Mouse (Mus musculus) limb, embryonic 14.5 days (tissue): Measurements from ENCODE around the gene Chst11. TPM values are rescaled to one million over a fixed set of nuclear protein-coding genes. Genes with fewer than 3 reads are reported as not detected.

Experiments used
- ATAC-seq: fragments of 200-750 bp; cut with Nextera tagmentation; 2 replicates; pipeline ENCODE4 v1.8.0; 2017; ENCODE audit warnings: low read depth, moderate number of reproducible peaks, moderate TSS enrichment; ENCODE audit not compliant: low FRiP score
- DNase-seq: peaks from one replicate; pipeline ENCODE4 v3.0.0-alpha.2; 2015; ENCODE audit warnings: low spot score
- H3K27ac ChIP-seq: fragments of 300-500 bp; sonication (generic); replicated peaks from 2 replicates; pipeline ENCODE4 v1.5.1; 2014; ENCODE audit warnings: low read depth, mild to moderate bottlenecking, low read length, moderate library complexity, mixed read lengths
- H3K27me3 ChIP-seq: fragments of 300-500 bp; sonication (generic); 2 replicates; pipeline ENCODE4 v1.6.1; 2014; ENCODE audit warnings: low read length, mixed read lengths; ENCODE audit not compliant: control insufficient read depth, insufficient read depth
- H3K36me3 ChIP-seq: fragments of 300-500 bp; sonication (generic); 2 replicates; pipeline ENCODE4 v1.6.1; 2014; ENCODE audit warnings: mild to moderate bottlenecking, low read length, moderate library complexity, mixed read lengths; ENCODE audit not compliant: control insufficient read depth, insufficient read depth
- H3K4me1 ChIP-seq: fragments of 300-500 bp; sonication (generic); 2 replicates; pipeline ENCODE4 v1.6.1; 2014; ENCODE audit warnings: antibody characterized with exemption, low read length, mixed read lengths; ENCODE audit not compliant: control insufficient read depth, insufficient read depth
- H3K4me2 ChIP-seq: fragments of 300-500 bp; sonication (generic); replicated peaks from 2 replicates; pipeline ENCODE4 v1.6.1; 2014; ENCODE audit warnings: low read depth, mild to moderate bottlenecking, low read length, moderate library complexity; ENCODE audit not compliant: severe bottlenecking
- H3K4me3 ChIP-seq: fragments of 300-500 bp; sonication (generic); replicated peaks from 2 replicates; pipeline ENCODE4 v1.5.1; 2014; ENCODE audit warnings: low read length
- H3K9ac ChIP-seq: fragments of 300-500 bp; sonication (generic); 2 replicates; pipeline ENCODE4 v1.6.1; 2014; ENCODE audit warnings: mild to moderate bottlenecking, low read depth, low read length, moderate library complexity; ENCODE audit not compliant: severe bottlenecking
- H3K9me3 ChIP-seq: fragments of 300-500 bp; sonication (generic); 2 replicates; pipeline ENCODE4 v1.6.1; 2016; ENCODE audit warnings: low read length; ENCODE audit not compliant: control insufficient read depth
- POLR2A ChIP-seq: fragments of 200-500 bp; IDR thresholded peaks from 2 replicates; pipeline ENCODE4 v1.8.0; 2012; ENCODE audit warnings: inconsistent platforms, mild to moderate bottlenecking, moderate library complexity, borderline replicate concordance; ENCODE audit not compliant: insufficient read depth, insufficient read length; ENCODE audit errors: extremely low read depth
- WGBS: fragments of 180-500 bp; shearing (Covaris S2); extraction: QIAGEN DNeasy Blood & Tissue Kit; methylation state at CpG from one replicate; pipeline ENCODE4 v1.1.7; 2014; 5-methylcytosine and 5-hydroxymethylcytosine counted together
- polyA plus RNA-seq, 2 experiments: library from polyadenylated mRNA; depleted of rRNA in 1 of 2; stranded (reverse) in 1 of 2; unstranded in 1 of 2; fragments of >200 nt; fragmentation: Nextera tagmentation in 1 of 2; extraction: Ambion mirVana in 1 of 2; gene quantifications; 2 replicates each; pipeline versions ENCODE4 v1.2.1 to v1.2.3; 2012 to 2014

Gene Chst11
- polyA plus RNA-seq, 2 experiments, result 5.2 to 27.6 TPM

GRCm38 (mm10) chr10:83167492-83167891 lies 182.2 kb downstream of the Chst11 start:
- no peak for DNase-seq
- H3K4me3 ChIP-seq, result no peak overlapping the region
- no peak for TF ChIP-seq POLR2A
- ATAC-seq, result no peak
- H3K9ac ChIP-seq, result no peak overlapping the region
- H3K9me3 ChIP-seq, result no peaks in the 10 kb centered on the region
- H3K27me3 ChIP-seq, result no peaks in the 10 kb centered on the region
- WGBS, result 70% methylated on average over 6 of the region's 6 CpGs
- no peak overlapping the region for H3K4me2 ChIP-seq
- peaks cover 37% of the 10 kb centered on the region for H3K4me1 ChIP-seq
- H3K27ac ChIP-seq, result no peak overlapping the region
- no peaks in the 10 kb centered on the region for H3K36me3 ChIP-seq

GRCm38 (mm10) chr10:83168303-83169056 lies 183.2 kb downstream of the Chst11 start:
- TF ChIP-seq POLR2A, result no peak
- ATAC-seq, result peak; percentile 66

GRCm38 (mm10) chr10:83169554-83169953 lies 184.3 kb downstream of the Chst11 start:
- no peaks in the 10 kb centered on the region for H3K9me3 ChIP-seq
- H3K4me3 ChIP-seq, result no peak overlapping the region
- no peak overlapping the region for H3K4me2 ChIP-seq
- ATAC-seq, result no peak
- H3K9ac ChIP-seq, result no peak overlapping the region
- no peak for DNase-seq
- TF ChIP-seq POLR2A, result no peak
- no peaks in the 10 kb centered on the region for H3K27me3 ChIP-seq
- WGBS, result 79% methylated on average over 6 of the region's 6 CpGs
- H3K36me3 ChIP-seq, result no peaks in the 10 kb centered on the region
- peaks cover 17% of the 10 kb centered on the region for H3K4me1 ChIP-seq
- no peak overlapping the region for H3K27ac ChIP-seq

More at GRCm38 (mm10) chr10:83168303-83169056, 183.2 kb downstream of the Chst11 start:
- H3K27ac ChIP-seq, result no peak overlapping the region
- DNase-seq, result no peak
- 68% methylated on average over 11 of the region's 11 CpGs for WGBS
- H3K36me3 ChIP-seq, result no peaks in the 10 kb centered on the region
- H3K4me2 ChIP-seq, result no peak overlapping the region
- no peaks in the 10 kb centered on the region for H3K9me3 ChIP-seq
- H3K27me3 ChIP-seq, result no peaks in the 10 kb centered on the region
- no peak overlapping the region for H3K4me3 ChIP-seq
- peaks cover 27% of the 10 kb centered on the region for H3K4me1 ChIP-seq
- H3K9ac ChIP-seq, result no peak overlapping the region

GRCm38 (mm10) chr10:83178151-83178550 lies 192.9 kb downstream of the Chst11 start:
- Histone ChIP-seq H3K4me3 (no peak overlapping the region), H3K4me1 (peaks cover 7% of the 10 kb centered on the region; the same call in 1 of the 2 replicates), H3K9ac (no peak overlapping the region), H3K27me3 (no peaks in the 10 kb centered on the region), H3K4me2 (no peak overlapping the region), H3K36me3 (no peaks in the 10 kb centered on the region), H3K9me3 (0 out of 2 replicates have a peak, but pooled peaks cover 5% of the 10 kb centered on the region), H3K27ac (no peak overlapping the region)
- WGBS, result 67% methylated on average over 5 of the region's 5 CpGs
- DNase-seq (no peak), ATAC-seq (no peak)
- no peak for TF ChIP-seq POLR2A

GRCm38 (mm10) chr10:83178661-83179060 lies 193.4 kb downstream of the Chst11 start:
- no peak for TF ChIP-seq POLR2A
- Histone ChIP-seq H3K27me3 (no peaks in the 10 kb centered on the region), H3K9ac (no peak overlapping the region), H3K4me1 (peaks cover 9% of the 10 kb centered on the region), H3K9me3 (0 out of 2 replicates have a peak, but pooled peaks cover 5% of the 10 kb centered on the region), H3K36me3 (no peaks in the 10 kb centered on the region), H3K27ac (no peak overlapping the region), H3K4me2 (no peak overlapping the region), H3K4me3 (no peak overlapping the region)
- WGBS, result 40% methylated on average over 1 of the region's 1 CpGs
- ATAC-seq (no peak), DNase-seq (no peak)
